Mouse (Mus musculus): ENCODE measurements at regions not wholly inside any gene's neighbourhood (a gene's known extent, or its start where the extent isn't known, plus 50 kb on each side); places are given as distances from the start of the nearest gene placed in this dataset.

DNA sequence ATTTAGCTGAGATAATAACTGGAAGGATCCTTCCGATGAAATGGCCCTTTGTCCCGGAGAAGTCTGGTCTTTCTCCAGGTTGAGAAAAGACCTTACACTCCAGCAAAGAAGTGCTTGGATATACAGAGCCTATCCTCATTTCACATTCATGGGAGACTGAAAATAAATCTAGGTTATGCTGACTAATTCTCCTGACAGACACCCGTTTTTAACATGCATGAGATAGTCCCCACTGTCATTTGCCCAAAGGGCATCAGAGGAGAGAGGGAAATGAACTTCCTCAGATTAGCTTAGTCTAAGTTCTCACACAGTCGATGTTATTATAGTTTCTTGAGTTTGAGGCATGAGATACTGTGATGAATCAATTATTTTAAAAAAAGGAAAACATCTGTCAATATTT, 99.7 kb upstream of the Irak1bp1 start:
- TF ChIP-seq CTCF (IDR thresholded peaks at IDR 0.05; ENCODE audit: low read depth) (no peak), EP300 (IDR thresholded peaks at IDR 0.05; ENCODE audit: low read depth) (no peak)
- Histone ChIP-seq H3K36me3 (replicated peaks; ENCODE audit: control insufficient read depth, insufficient read depth, low read length) (no peaks in the 10 kb centered on the region), H3K9me3 (replicated peaks; ENCODE audit: control insufficient read depth, low read length) (0 out of 2 replicates have a peak, but pooled peaks cover 5% of the 10 kb centered on the region), H3K4me3 (ENCODE audit: low read depth, low read length) (no peak overlapping the region), H3K4me2 (ENCODE audit: low read depth, low read length) (no peak overlapping the region), H3K9ac (replicated peaks; ENCODE audit: low read depth, low read length) (no peak overlapping the region), H3K27ac (ENCODE audit: low read depth) (no peak overlapping the region), H3K4me1 (ENCODE audit: control insufficient read depth, insufficient read depth) (no peaks in the 10 kb centered on the region), H3K27me3 (ENCODE audit: control insufficient read depth, insufficient read depth, low read length) (no peaks in the 10 kb centered on the region)
- 57% methylated on average over 4 of the region's 4 CpGs for WGBS
- DNase-seq (ENCODE audit: low spot score) (no peak), ATAC-seq (ENCODE audit: insufficient read depth, low read depth) (no peak)

DNA sequence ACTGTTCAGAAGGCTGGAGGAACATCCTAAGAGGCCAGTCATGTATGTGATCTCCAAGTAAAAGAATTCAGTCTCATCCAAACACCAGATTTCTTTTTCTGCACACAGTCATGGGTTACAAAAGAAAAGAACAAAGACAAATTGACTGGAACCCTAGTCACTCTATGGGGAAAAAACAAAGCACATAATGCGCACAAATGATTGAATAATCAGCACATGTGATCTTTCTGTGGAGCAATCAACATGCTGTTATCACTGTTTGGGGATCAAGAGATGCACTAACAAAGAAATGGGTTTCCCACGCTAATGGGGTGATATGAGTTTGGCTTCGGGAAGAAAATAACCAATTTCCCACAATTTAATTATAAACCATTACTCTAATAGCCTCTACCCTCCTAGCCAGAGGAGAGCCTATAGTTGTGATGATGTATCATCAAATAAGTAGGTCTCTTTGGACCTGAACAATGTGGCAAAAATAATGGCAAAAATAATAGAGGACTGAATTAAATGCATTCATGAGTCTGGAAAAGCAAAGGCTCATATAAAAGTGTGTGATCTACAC, 96.2 kb upstream of the Irak1bp1 start:
- Histone ChIP-seq H3K4me2 (ENCODE audit: low read depth, low read length) (no peak overlapping the region), H3K36me3 (replicated peaks; ENCODE audit: control insufficient read depth, insufficient read depth, low read length) (no peaks in the 10 kb centered on the region), H3K9me3 (replicated peaks; ENCODE audit: control insufficient read depth, low read length) (peaks cover 5% of the 10 kb centered on the region; the same call in 1 of the 2 replicates), H3K4me1 (ENCODE audit: control insufficient read depth, insufficient read depth) (no peaks in the 10 kb centered on the region), H3K9ac (replicated peaks; ENCODE audit: low read depth, low read length) (no peak overlapping the region), H3K27ac (ENCODE audit: low read depth) (no peak overlapping the region), H3K27me3 (ENCODE audit: control insufficient read depth, insufficient read depth, low read length) (no peaks in the 10 kb centered on the region), H3K4me3 (ENCODE audit: low read depth, low read length) (no peak overlapping the region)
- WGBS: 71% methylated on average over 3 of the region's 3 CpGs
- TF ChIP-seq EP300 (IDR thresholded peaks at IDR 0.05; ENCODE audit: low read depth) (no peak), CTCF (IDR thresholded peaks at IDR 0.05; ENCODE audit: low read depth) (no peak)
- no peak for ATAC-seq (ENCODE audit: insufficient read depth, low read depth)
- no peak for DNase-seq (ENCODE audit: low spot score)

DNA sequence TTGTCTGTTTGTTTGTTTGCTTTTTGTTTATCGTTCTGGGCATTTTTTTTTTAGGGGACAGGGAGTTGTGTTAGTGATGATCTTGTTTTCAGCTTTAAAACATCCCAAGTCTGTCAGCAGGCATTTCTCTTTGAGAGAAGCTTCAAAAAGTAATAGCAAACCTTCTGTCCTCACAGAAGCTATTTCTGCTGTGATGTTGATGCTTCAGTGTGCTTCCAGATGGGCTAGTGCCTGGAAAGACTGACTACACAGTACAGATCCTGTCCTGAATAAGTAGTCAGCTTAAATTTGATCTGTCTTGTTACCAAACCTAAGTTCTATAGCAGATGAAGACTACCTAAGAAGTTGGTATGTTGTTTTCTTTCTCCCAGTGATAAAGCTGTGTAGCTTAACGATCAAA, 94.4 kb upstream of the Irak1bp1 start:
- H3K4me2 ChIP-seq (ENCODE audit: low read depth, low read length): no peak overlapping the region
- H3K4me3 ChIP-seq (ENCODE audit: low read depth, low read length): no peak overlapping the region
- no peaks in the 10 kb centered on the region for H3K4me1 ChIP-seq (ENCODE audit: control insufficient read depth, insufficient read depth)
- DNase-seq (ENCODE audit: low spot score): no peak
- ATAC-seq (ENCODE audit: insufficient read depth, low read depth): no peak
- no peaks in the 10 kb centered on the region for H3K36me3 ChIP-seq (replicated peaks; ENCODE audit: control insufficient read depth, insufficient read depth, low read length)
- H3K27ac ChIP-seq (ENCODE audit: low read depth): no peak overlapping the region
- H3K27me3 ChIP-seq (ENCODE audit: control insufficient read depth, insufficient read depth, low read length): no peaks in the 10 kb centered on the region
- WGBS: 51% methylated on average over 2 of the region's 2 CpGs
- TF ChIP-seq CTCF (IDR thresholded peaks at IDR 0.05; ENCODE audit: low read depth): no peak
- no peak for TF ChIP-seq EP300 (IDR thresholded peaks at IDR 0.05; ENCODE audit: low read depth)
- peaks cover 5% of the 10 kb centered on the region; the same call in 1 of the 2 replicates for H3K9me3 ChIP-seq (replicated peaks; ENCODE audit: control insufficient read depth, low read length)
- no peak overlapping the region for H3K9ac ChIP-seq (replicated peaks; ENCODE audit: low read depth, low read length)

DNA sequence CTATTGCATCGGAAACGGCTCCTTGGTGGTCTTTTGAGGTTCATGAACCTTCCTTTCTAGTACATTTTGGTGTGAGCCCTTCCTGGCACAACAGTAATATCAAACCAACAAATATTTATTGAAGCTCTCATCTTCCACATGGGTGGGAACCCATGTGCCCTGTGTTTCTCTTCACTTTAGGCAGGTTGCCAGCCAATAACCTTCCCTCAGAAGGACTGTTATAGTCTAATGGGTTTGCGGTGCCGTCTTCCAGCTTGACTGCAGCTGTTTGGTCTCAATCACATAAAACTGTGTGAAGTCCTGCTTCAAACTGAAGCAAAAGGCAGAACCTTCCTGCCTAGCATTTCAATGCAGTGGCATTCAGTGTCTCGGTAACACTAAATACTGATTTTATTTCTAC, 69.4 kb upstream of the Irak1bp1 start:
- Histone ChIP-seq H3K27ac (ENCODE audit: low read depth) (no peak overlapping the region), H3K9me3 (replicated peaks; ENCODE audit: control insufficient read depth, low read length) (no peaks in the 10 kb centered on the region), H3K4me1 (ENCODE audit: control insufficient read depth, insufficient read depth) (no peaks in the 10 kb centered on the region), H3K36me3 (replicated peaks; ENCODE audit: control insufficient read depth, insufficient read depth, low read length) (no peaks in the 10 kb centered on the region), H3K9ac (replicated peaks; ENCODE audit: low read depth, low read length) (no peak overlapping the region), H3K4me2 (ENCODE audit: low read depth, low read length) (no peak overlapping the region), H3K4me3 (ENCODE audit: low read depth, low read length) (no peak overlapping the region), H3K27me3 (ENCODE audit: control insufficient read depth, insufficient read depth, low read length) (no peaks in the 10 kb centered on the region)
- 83% methylated on average over 5 of the region's 5 CpGs for WGBS
- TF ChIP-seq CTCF (IDR thresholded peaks at IDR 0.05; ENCODE audit: low read depth) (no peak), EP300 (IDR thresholded peaks at IDR 0.05; ENCODE audit: low read depth) (no peak)
- ATAC-seq (ENCODE audit: insufficient read depth, low read depth): no peak
- no peak for DNase-seq (ENCODE audit: low spot score)

DNA sequence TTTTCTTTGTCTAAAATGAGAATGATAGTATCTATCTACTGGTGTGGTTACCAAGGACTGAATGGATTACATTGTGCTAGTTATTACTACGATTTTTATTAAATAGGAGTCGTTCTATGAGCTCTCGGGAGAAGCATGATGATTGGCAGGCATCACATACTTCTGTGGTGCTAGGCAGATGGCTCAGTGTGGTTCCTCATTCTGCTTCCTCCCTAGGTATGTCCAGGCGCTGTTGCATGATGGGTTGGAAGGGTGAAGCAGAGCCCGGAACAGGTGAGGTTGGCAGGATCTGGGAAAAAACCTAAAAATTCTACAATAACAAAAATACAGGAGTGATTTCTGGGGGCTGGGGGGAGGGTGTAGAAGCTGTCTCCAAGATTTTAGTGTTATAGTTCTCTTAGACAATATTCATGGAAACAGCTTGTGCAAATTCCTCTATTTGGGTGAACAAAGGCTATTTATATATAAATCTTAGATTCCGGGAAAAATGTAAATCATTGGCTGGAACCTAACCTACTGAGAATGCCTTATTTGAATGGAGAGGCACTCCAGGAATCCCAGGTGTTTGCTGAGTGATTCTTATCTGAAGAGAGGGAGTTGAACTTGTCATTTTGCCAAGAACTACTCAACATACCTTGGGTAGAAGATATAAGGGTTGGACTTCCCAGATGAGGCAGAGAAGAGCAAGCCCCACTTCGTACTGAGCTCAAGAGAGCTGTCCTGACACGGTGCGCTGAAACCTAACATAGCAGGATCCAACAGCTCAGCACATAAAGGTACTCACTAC, 68.5 kb upstream of the Irak1bp1 start:
- no peaks in the 10 kb centered on the region for H3K36me3 ChIP-seq (replicated peaks; ENCODE audit: control insufficient read depth, insufficient read depth, low read length)
- no peaks in the 10 kb centered on the region for H3K9me3 ChIP-seq (replicated peaks; ENCODE audit: control insufficient read depth, low read length)
- TF ChIP-seq EP300 (IDR thresholded peaks at IDR 0.05; ENCODE audit: low read depth): no peak
- TF ChIP-seq CTCF (IDR thresholded peaks at IDR 0.05; ENCODE audit: low read depth): no peak
- no peak overlapping the region for H3K4me2 ChIP-seq (ENCODE audit: low read depth, low read length)
- no peaks in the 10 kb centered on the region for H3K4me1 ChIP-seq (ENCODE audit: control insufficient read depth, insufficient read depth)
- H3K27ac ChIP-seq (ENCODE audit: low read depth): no peak overlapping the region
- no peak for DNase-seq (ENCODE audit: low spot score)
- no peaks in the 10 kb centered on the region for H3K27me3 ChIP-seq (ENCODE audit: control insufficient read depth, insufficient read depth, low read length)
- no peak overlapping the region for H3K4me3 ChIP-seq (ENCODE audit: low read depth, low read length)
- WGBS: 80% methylated on average over 9 of the region's 9 CpGs
- no peak for ATAC-seq (ENCODE audit: insufficient read depth, low read depth)
- H3K9ac ChIP-seq (replicated peaks; ENCODE audit: low read depth, low read length): no peak overlapping the region

Data from heart, postnatal 0 days (tissue).